Mouse (Mus musculus): Measurements from ENCODE around the gene Sco1. TPM values are rescaled to one million over a fixed set of nuclear protein-coding genes. Genes with fewer than 3 reads are reported as not detected.
A peak's percentile ranks its signal among the peaks of the same experiment; 100 is the strongest.
"Not testable (repeated sequence)": the region's sequence is repeated elsewhere in the genome, so short reads cannot be mapped to it uniquely, and the experiment has no call there.

The Sco1 gene
- polyA plus RNA-seq (2016; fragmentation: Nextera tagmentation; extraction: Ambion mirVana), result 14.9 and 16.8 TPM in 2 replicates

- Histone ChIP-seq H3K9me3 (no peaks in the 10 kb centered on the region), H3K27ac (peak within 1 kb of the TSS; percentile 60), H3K4me2 (replicated peaks) (peak within 1 kb of the TSS; percentile 77), H3K4me1 (peaks cover 16% of the 10 kb centered on the region), H3K27me3 (replicated peaks) (no peaks in the 10 kb centered on the region), H3K4me3 (peak within 1 kb of the TSS; percentile 90), H3K36me3 (peaks cover 26% of the 10 kb centered on the region), H3K9ac (peak within 1 kb of the TSS; percentile 79)
- peak; percentile 92 for ATAC-seq (ENCODE audit: low FRiP score, low read depth)
- under 1% methylated on average over 50 of the region's 50 CpGs for WGBS
Measured at GRCm38 (mm10) chr11:67052321-67052952, at the start of gene Sco1, which contains the start of gene Adprm. Gene Sco1, plus strand, starts transcription at chr11:67052670. Gene Adprm, minus strand, starts transcription at chr11:67052594.

- Histone ChIP-seq H3K4me2 (replicated peaks) (no peak overlapping the region), H3K36me3 (no peaks in the 10 kb centered on the region), H3K9ac (no peak overlapping the region), H3K4me1 (peaks cover 12% of the 10 kb centered on the region; the same call in 1 of the 2 replicates), H3K27me3 (replicated peaks) (no peaks in the 10 kb centered on the region), H3K4me3 (no peak overlapping the region), H3K27ac (no peak overlapping the region), H3K9me3 (no peaks in the 10 kb centered on the region)
- ATAC-seq (ENCODE audit: low FRiP score, low read depth), result no peak
- WGBS, result 78% methylated on average over 2 of the region's 2 CpGs
Measured at GRCm38 (mm10) chr11:67002911-67003310, 49.6 kb upstream of the Sco1 start.

GRCm38 (mm10) chr11:67007961-67008360, 44.5 kb upstream of the Sco1 start:
- Histone ChIP-seq H3K9me3 (no peaks in the 10 kb centered on the region), H3K4me2 (replicated peaks) (no peak overlapping the region), H3K9ac (no peak overlapping the region), H3K27ac (no peak overlapping the region), H3K4me3 (no peak overlapping the region), H3K4me1 (peaks cover 16% of the 10 kb centered on the region), H3K36me3 (no peaks in the 10 kb centered on the region), H3K27me3 (replicated peaks) (no peaks in the 10 kb centered on the region)
- ATAC-seq (ENCODE audit: low FRiP score, low read depth), result no peak; the same call in 1 of the 2 replicates
- 69% methylated on average over 8 of the region's 8 CpGs for WGBS

GRCm38 (mm10) chr11:67008528-67008927, 43.9 kb upstream of the Sco1 start:
- no peaks in the 10 kb centered on the region for H3K27me3 ChIP-seq (replicated peaks)
- peaks cover 16% of the 10 kb centered on the region for H3K4me1 ChIP-seq
- H3K27ac ChIP-seq, result 0 out of 2 replicates have a peak overlapping the region, but pooled peaks have one; percentile 26
- 95% methylated on average over 4 of the region's 4 CpGs for WGBS
- H3K9ac ChIP-seq, result no peak overlapping the region
- ATAC-seq (ENCODE audit: low FRiP score, low read depth), result no peak
- no peak overlapping the region for H3K4me3 ChIP-seq
- no peaks in the 10 kb centered on the region for H3K36me3 ChIP-seq
- no peak overlapping the region for H3K4me2 ChIP-seq (replicated peaks)
- H3K9me3 ChIP-seq, result no peaks in the 10 kb centered on the region

- Histone ChIP-seq H3K4me3 (no peak overlapping the region), H3K4me2 (replicated peaks) (peak overlapping the region; percentile 30; the same call in 1 of the 2 replicates), H3K27ac (no peak overlapping the region), H3K4me1 (peaks cover 16% of the 10 kb centered on the region), H3K36me3 (no peaks in the 10 kb centered on the region), H3K27me3 (replicated peaks) (no peaks in the 10 kb centered on the region), H3K9ac (no peak overlapping the region), H3K9me3 (no peaks in the 10 kb centered on the region)
- 9% methylated on average over 8 of the region's 8 CpGs for WGBS
- peak; percentile 64 for ATAC-seq (ENCODE audit: low FRiP score, low read depth)
Measured at GRCm38 (mm10) chr11:67010430-67010829, 42.0 kb upstream of the Sco1 start.

GRCm38 (mm10) chr11:67011635-67012034, 40.8 kb upstream of the Sco1 start:
- Histone ChIP-seq H3K9me3 (no peaks in the 10 kb centered on the region), H3K4me2 (replicated peaks) (no peak overlapping the region), H3K4me3 (no peak overlapping the region), H3K27ac (no peak overlapping the region), H3K9ac (no peak overlapping the region), H3K4me1 (peaks cover 16% of the 10 kb centered on the region), H3K36me3 (no peaks in the 10 kb centered on the region), H3K27me3 (replicated peaks) (no peaks in the 10 kb centered on the region)
- 12% methylated on average over 4 of the region's 4 CpGs for WGBS
- no peak for ATAC-seq (ENCODE audit: low FRiP score, low read depth)

GRCm38 (mm10) chr11:67017801-67018591, 34.5 kb upstream of the Sco1 start:
- Histone ChIP-seq H3K4me3 (no peak overlapping the region), H3K9ac (no peak overlapping the region), H3K27me3 (replicated peaks) (no peaks in the 10 kb centered on the region; the same call in 1 of the 2 replicates), H3K4me2 (replicated peaks) (peak overlapping the region; percentile 28), H3K36me3 (no peaks in the 10 kb centered on the region), H3K4me1 (peaks cover 7% of the 10 kb centered on the region), H3K27ac (no peak overlapping the region), H3K9me3 (no peaks in the 10 kb centered on the region)
- ATAC-seq (ENCODE audit: low FRiP score, low read depth), result peak; percentile 29; the same call in 1 of the 2 replicates
- 6% methylated on average over 12 of the region's 12 CpGs for WGBS

- 81% methylated on average over 7 of the region's 7 CpGs for WGBS
- no peaks in the 10 kb centered on the region for H3K9me3 ChIP-seq
- H3K9ac ChIP-seq, result no peak overlapping the region
- no peak overlapping the region for H3K27ac ChIP-seq
- ATAC-seq (ENCODE audit: low FRiP score, low read depth), result no peak
- H3K27me3 ChIP-seq (replicated peaks), result no peaks in the 10 kb centered on the region; the same call in 1 of the 2 replicates
- no peaks in the 10 kb centered on the region for H3K36me3 ChIP-seq
- H3K4me3 ChIP-seq, result no peak overlapping the region
- peaks cover 7% of the 10 kb centered on the region for H3K4me1 ChIP-seq
- no peak overlapping the region for H3K4me2 ChIP-seq (replicated peaks)
Measured at GRCm38 (mm10) chr11:67019711-67020475, 32.6 kb upstream of the Sco1 start.

GRCm38 (mm10) chr11:67020948-67021347, 31.5 kb upstream of the Sco1 start:
- peak overlapping the region; percentile 46 for H3K4me2 ChIP-seq (replicated peaks)
- H3K9me3 ChIP-seq, result no peaks in the 10 kb centered on the region
- no peaks in the 10 kb centered on the region for H3K36me3 ChIP-seq
- ATAC-seq (ENCODE audit: low FRiP score, low read depth), result no peak
- no peak overlapping the region for H3K4me3 ChIP-seq
- no peaks in the 10 kb centered on the region; the same call in 1 of the 2 replicates for H3K27me3 ChIP-seq (replicated peaks)
- 3% methylated on average over 12 of the region's 12 CpGs for WGBS
- H3K27ac ChIP-seq, result no peak overlapping the region
- H3K4me1 ChIP-seq, result peaks cover 7% of the 10 kb centered on the region
- no peak overlapping the region for H3K9ac ChIP-seq

GRCm38 (mm10) chr11:67022354-67023115, 29.9 kb upstream of the Sco1 start:
- 91% methylated on average over 13 of the region's 13 CpGs for WGBS
- ATAC-seq (ENCODE audit: low FRiP score, low read depth), result no peak
- H3K36me3 ChIP-seq, result no peaks in the 10 kb centered on the region
- H3K4me1 ChIP-seq, result peaks cover 7% of the 10 kb centered on the region
- no peak overlapping the region for H3K4me2 ChIP-seq (replicated peaks)
- no peaks in the 10 kb centered on the region for H3K9me3 ChIP-seq
- no peak overlapping the region for H3K27ac ChIP-seq
- no peaks in the 10 kb centered on the region; the same call in 1 of the 2 replicates for H3K27me3 ChIP-seq (replicated peaks)
- H3K4me3 ChIP-seq, result no peak overlapping the region
- H3K9ac ChIP-seq, result no peak overlapping the region

GRCm38 (mm10) chr11:67023191-67023590, 29.3 kb upstream of the Sco1 start:
- H3K27ac ChIP-seq; H3K4me1 ChIP-seq; H3K9me3 ChIP-seq; H3K27me3 ChIP-seq (replicated peaks); H3K9ac ChIP-seq; ATAC-seq (ENCODE audit: low FRiP score, low read depth); H3K4me2 ChIP-seq (replicated peaks); H3K36me3 ChIP-seq; H3K4me3 ChIP-seq: not testable (repeated sequence)
- WGBS, result 48% methylated on average over 1 of the region's 1 CpGs

All from neural tube, embryonic 12.5 days (tissue).